Mouse (Mus musculus) liver, embryonic 15.5 days (tissue): ENCODE measurements at regions not wholly inside any gene's neighbourhood (a gene's known extent, or its start where the extent isn't known, plus 50 kb on each side); places are given as distances from the start of the nearest gene placed in this dataset.
A peak's percentile ranks its signal among the peaks of the same experiment; 100 is the strongest.

Experiments
- ATAC-seq: fragments of 200-750 bp; cut with Nextera tagmentation; 2 replicates; pipeline ENCODE4 v1.8.0; 2017; ENCODE audit warnings: moderate number of reproducible peaks, mild to moderate bottlenecking, moderate library complexity; ENCODE audit not compliant: insufficient read depth
- H3K27ac ChIP-seq: fragments of 300-500 bp; sonication (generic); replicated peaks from 2 replicates; pipeline ENCODE4 v1.5.1; 2015; ENCODE audit warnings: mild to moderate bottlenecking, inconsistent platforms
- H3K27me3 ChIP-seq: fragments of 300-500 bp; sonication (generic); 2 replicates; pipeline ENCODE4 v1.6.1; 2015; ENCODE audit warnings: mild to moderate bottlenecking, inconsistent platforms
- H3K36me3 ChIP-seq: fragments of 300-500 bp; sonication (generic); replicated peaks from 2 replicates; pipeline ENCODE4 v1.6.1; 2015; ENCODE audit warnings: moderate library complexity, mild to moderate bottlenecking, inconsistent platforms
- H3K4me1 ChIP-seq: fragments of 300-500 bp; sonication (generic); replicated peaks from 2 replicates; pipeline ENCODE4 v1.6.1; 2015; ENCODE audit warnings: inconsistent platforms
- H3K4me2 ChIP-seq: fragments of 300-500 bp; sonication (generic); 2 replicates; pipeline ENCODE4 v1.6.1; 2015; ENCODE audit warnings: moderate library complexity, mild to moderate bottlenecking, inconsistent platforms
- H3K4me3 ChIP-seq: fragments of 300-500 bp; sonication (generic); replicated peaks from 2 replicates; pipeline ENCODE4 v1.5.1; 2015; ENCODE audit warnings: mild to moderate bottlenecking, inconsistent platforms
- H3K9ac ChIP-seq: fragments of 300-500 bp; sonication (generic); 2 replicates; pipeline ENCODE4 v1.6.1; 2015; ENCODE audit warnings: moderate library complexity, mild to moderate bottlenecking, inconsistent platforms
- H3K9me3 ChIP-seq: fragments of 300-500 bp; sonication (generic); replicated peaks from 2 replicates; pipeline ENCODE4 v1.6.1; 2016; ENCODE audit warnings: inconsistent platforms
- WGBS: fragments of 180-500 bp; shearing (Covaris S2); methylation state at CpG from one replicate; pipeline ENCODE4 v1.1.7; 2015; ENCODE audit warnings: mixed read lengths; ENCODE audit not compliant: insufficient replicate concordance; 5-methylcytosine and 5-hydroxymethylcytosine counted together

DNA sequence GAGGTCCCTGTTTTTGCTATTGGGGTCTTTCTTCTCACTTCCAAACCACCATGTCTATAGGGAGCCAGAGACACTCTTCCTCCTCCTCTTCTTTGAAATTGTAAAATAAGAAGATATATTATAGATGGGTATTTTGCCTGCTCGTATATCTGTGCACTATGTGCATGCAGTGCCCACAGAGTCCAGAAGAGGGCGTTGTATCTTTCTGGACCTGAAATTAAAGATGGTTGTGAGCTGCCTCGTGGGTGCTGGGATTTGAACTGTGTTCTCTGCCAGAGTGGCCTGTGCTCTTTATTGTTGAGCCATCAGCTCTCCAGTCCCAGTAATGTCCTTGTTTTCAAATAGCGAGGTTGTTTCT, 285.7 kb upstream of the Gm10131 start:
- Histone ChIP-seq H3K9ac (no peak overlapping the region), H3K4me2 (peak overlapping the region; percentile 20; the same call in 1 of the 2 replicates), H3K4me1 (no peaks in the 10 kb centered on the region; the same call in 1 of the 2 replicates), H3K27me3 (no peaks in the 10 kb centered on the region), H3K9me3 (no peaks in the 10 kb centered on the region), H3K36me3 (no peaks in the 10 kb centered on the region), H3K4me3 (no peak overlapping the region), H3K27ac (no peak overlapping the region)
- no peak for ATAC-seq
- WGBS: 28% methylated on average over 4 of the region's 4 CpGs

DNA sequence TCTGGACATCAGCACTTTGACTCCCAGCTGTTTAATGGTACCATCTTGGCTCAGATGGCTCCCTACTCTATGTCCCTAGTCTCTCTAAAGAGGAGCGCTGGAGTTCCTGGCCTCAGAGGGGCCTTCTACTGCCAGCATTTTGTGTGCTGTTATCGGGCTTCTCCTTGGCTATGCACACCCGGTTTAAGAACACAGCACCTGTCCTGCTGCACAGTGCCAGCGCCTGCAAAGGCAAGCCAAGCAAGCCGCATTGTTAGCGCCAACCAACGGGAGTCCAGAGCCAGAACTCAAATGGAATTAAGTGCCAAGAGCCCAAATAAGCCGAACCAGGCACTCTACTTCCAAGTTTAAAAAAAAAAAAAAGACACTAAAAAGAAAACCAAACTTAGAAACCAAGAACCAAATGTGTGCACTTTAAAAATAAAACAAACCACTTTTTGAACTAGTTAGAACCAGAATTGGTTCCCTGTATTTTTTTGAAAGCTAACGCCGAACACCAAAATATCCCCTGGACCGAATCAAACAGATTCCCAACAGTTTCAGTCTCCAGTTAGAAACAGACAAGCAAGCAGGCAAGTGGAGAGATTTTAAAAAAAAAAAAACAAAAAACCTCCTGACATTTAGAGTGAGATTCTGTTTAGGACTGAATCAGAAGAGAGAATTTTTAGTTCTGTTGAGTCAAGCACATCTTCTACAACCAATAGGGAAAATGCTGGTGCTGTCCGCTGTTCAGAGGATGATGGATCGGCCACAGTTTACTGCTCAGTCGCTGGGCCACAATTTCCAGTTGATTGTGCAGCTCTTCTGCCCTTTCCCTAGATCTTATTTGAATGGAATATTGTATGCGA, 281.7 kb upstream of the Gm10131 start:
- H3K9me3 ChIP-seq: no peaks in the 10 kb centered on the region
- H3K27me3 ChIP-seq: no peaks in the 10 kb centered on the region
- no peak overlapping the region for H3K9ac ChIP-seq
- no peak overlapping the region for H3K27ac ChIP-seq
- no peak for ATAC-seq
- H3K4me3 ChIP-seq: no peak overlapping the region
- no peaks in the 10 kb centered on the region; the same call in 1 of the 2 replicates for H3K4me1 ChIP-seq
- H3K4me2 ChIP-seq: no peak overlapping the region
- WGBS: 71% methylated on average over 15 of the region's 15 CpGs
- H3K36me3 ChIP-seq: no peaks in the 10 kb centered on the region

- Histone ChIP-seq H3K4me1 (no peaks in the 10 kb centered on the region), H3K4me2 (no peak overlapping the region), H3K9ac (no peak overlapping the region), H3K27ac (no peak overlapping the region), H3K36me3 (no peaks in the 10 kb centered on the region), H3K4me3 (no peak overlapping the region), H3K27me3 (no peaks in the 10 kb centered on the region), H3K9me3 (no peaks in the 10 kb centered on the region)
- ATAC-seq: no peak
- WGBS: 64% methylated on average over 14 of the region's 14 CpGs
Observed at GRCm38 (mm10) chr8:34392208-34392980, 280.9 kb upstream of the Gm10131 start.

GRCm38 (mm10) chr8:34385806-34386439, 274.4 kb upstream of the Gm10131 start:
- WGBS: 66% methylated on average over 10 of the region's 10 CpGs
- Histone ChIP-seq H3K4me1 (no peaks in the 10 kb centered on the region), H3K4me2 (no peak overlapping the region), H3K27me3 (no peaks in the 10 kb centered on the region), H3K9ac (no peak overlapping the region), H3K4me3 (no peak overlapping the region), H3K27ac (no peak overlapping the region), H3K9me3 (no peaks in the 10 kb centered on the region), H3K36me3 (no peaks in the 10 kb centered on the region)
- no peak for ATAC-seq

- Histone ChIP-seq H3K27me3 (no peaks in the 10 kb centered on the region), H3K36me3 (no peaks in the 10 kb centered on the region), H3K4me3 (no peak overlapping the region), H3K9me3 (no peaks in the 10 kb centered on the region), H3K9ac (no peak overlapping the region), H3K4me1 (no peaks in the 10 kb centered on the region), H3K4me2 (no peak overlapping the region), H3K27ac (no peak overlapping the region)
- no peak for ATAC-seq
- WGBS: 70% methylated on average over 19 of the region's 19 CpGs
Observed at GRCm38 (mm10) chr8:34380615-34381014, 269.1 kb upstream of the Gm10131 start.

DNA sequence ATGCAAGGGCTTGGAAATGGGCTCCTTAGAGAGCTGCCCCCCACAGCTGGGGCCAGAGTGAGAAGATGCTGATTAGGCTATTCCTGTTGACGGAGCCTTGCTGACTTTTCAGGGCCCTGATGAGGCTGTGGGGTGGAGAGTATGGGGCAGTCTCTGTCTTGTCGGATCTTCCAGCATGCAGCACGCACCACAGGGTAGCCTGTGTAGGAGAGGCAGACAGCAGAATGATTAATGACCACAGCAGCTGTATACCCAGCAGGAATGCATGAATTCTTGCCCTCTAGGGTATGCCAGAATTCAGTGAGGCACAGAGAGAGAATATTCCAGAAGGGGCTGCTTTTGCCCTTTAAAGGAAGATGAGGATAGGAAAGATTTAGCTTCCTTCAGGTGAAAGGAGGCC, 265.6 kb upstream of the Gm10131 start:
- H3K27me3 ChIP-seq: no peaks in the 10 kb centered on the region
- no peaks in the 10 kb centered on the region for H3K36me3 ChIP-seq
- H3K4me1 ChIP-seq: no peaks in the 10 kb centered on the region
- H3K27ac ChIP-seq: no peak overlapping the region
- H3K9me3 ChIP-seq: no peaks in the 10 kb centered on the region
- no peak for ATAC-seq
- no peak overlapping the region for H3K9ac ChIP-seq
- H3K4me3 ChIP-seq: no peak overlapping the region
- 43% methylated on average over 3 of the region's 3 CpGs for WGBS
- H3K4me2 ChIP-seq: no peak overlapping the region

DNA sequence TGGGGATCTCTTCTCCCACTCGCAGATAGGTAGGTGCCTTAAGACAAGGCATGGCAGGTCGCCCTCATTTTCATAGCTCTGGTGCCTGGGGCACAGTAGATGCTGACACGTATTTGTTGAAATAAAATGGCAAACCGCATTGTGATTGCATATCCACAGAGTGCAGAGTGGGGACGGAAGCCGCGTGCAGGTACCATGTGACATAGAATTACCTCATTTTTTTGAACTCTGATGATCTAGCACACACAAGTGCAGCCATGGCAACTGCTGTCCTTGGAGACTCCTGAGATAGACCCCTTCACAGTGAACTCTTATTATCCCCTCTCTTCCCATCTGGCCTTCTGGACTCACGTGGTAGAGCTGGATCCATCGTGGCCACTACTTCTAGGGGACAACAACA, 262.7 kb upstream of the Gm10131 start:
- Histone ChIP-seq H3K4me2 (no peak overlapping the region), H3K36me3 (no peaks in the 10 kb centered on the region), H3K27me3 (no peaks in the 10 kb centered on the region), H3K9ac (no peak overlapping the region), H3K27ac (no peak overlapping the region), H3K4me1 (no peaks in the 10 kb centered on the region), H3K9me3 (no peaks in the 10 kb centered on the region), H3K4me3 (no peak overlapping the region)
- 75% methylated on average over 9 of the region's 9 CpGs for WGBS
- no peak for ATAC-seq

DNA sequence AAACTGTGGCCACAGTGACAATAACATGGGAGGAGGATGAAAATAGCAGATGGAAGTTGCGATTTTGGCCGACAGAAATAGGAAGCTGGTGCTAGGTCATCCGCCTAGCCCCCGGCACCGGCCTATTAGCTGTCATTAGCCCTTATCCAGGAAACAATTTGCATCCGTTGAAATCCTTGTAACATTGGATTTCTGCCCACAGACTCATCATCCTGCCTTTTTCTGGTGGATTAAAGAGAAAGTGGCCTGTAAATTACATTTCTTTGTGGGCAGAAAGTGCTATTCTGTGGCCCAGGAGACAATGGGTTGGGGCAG, 261.1 kb upstream of the Gm10131 start:
- 54% methylated on average over 6 of the region's 6 CpGs for WGBS

DNA sequence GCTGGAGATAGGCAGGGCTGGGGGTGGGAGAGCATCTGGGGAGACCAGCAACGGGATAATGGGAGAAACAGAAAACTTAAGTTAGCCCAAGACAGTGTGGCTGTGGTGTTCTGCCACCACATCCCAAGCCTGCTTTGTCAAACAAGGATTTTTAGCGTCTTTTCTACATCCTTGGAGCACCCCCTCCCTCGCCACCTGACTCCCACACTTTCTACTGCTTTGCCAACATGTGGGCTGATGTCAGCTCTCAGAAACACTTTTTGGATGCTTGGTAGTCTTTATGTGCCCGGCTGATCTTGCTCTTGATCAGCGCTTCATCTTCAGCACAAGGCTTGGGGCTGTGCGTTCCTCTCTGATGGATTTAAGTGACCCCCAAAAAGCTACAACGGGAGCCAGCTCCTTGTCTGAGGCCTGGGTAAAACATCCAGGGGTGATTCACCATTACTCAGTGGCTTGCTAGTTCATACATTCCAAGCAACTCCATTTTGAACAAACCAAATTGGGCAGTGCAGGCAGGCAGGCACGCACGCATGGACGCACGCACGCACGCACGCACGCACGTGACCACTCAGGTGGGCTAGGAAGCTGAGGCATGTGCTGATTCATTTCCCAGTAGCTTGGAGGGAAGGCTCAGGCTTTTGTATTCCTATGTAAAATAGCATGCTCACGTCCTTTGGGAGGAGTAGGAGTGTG, 260.6 kb upstream of the Gm10131 start:
- Histone ChIP-seq H3K27ac (no peak overlapping the region), H3K9me3 (no peaks in the 10 kb centered on the region), H3K4me2 (no peak overlapping the region), H3K9ac (no peak overlapping the region), H3K27me3 (no peaks in the 10 kb centered on the region), H3K36me3 (no peaks in the 10 kb centered on the region), H3K4me1 (no peaks in the 10 kb centered on the region), H3K4me3 (no peak overlapping the region)
- ATAC-seq: no peak
- WGBS: 77% methylated on average over 17 of the region's 17 CpGs

More for the DNA sequence above, 261.1 kb upstream of the Gm10131 start:
- no peaks in the 10 kb centered on the region for H3K27me3 ChIP-seq
- H3K36me3 ChIP-seq: no peaks in the 10 kb centered on the region
- no peak overlapping the region for H3K4me2 ChIP-seq
- no peaks in the 10 kb centered on the region for H3K4me1 ChIP-seq
- no peaks in the 10 kb centered on the region for H3K9me3 ChIP-seq
- no peak overlapping the region for H3K27ac ChIP-seq
- ATAC-seq: no peak
- H3K9ac ChIP-seq: no peak overlapping the region
- H3K4me3 ChIP-seq: no peak overlapping the region

- no peak overlapping the region for H3K4me3 ChIP-seq
- no peak overlapping the region for H3K4me2 ChIP-seq
- no peaks in the 10 kb centered on the region for H3K4me1 ChIP-seq
- WGBS: 59% methylated on average over 5 of the region's 5 CpGs
- no peaks in the 10 kb centered on the region for H3K27me3 ChIP-seq
- H3K9me3 ChIP-seq: no peaks in the 10 kb centered on the region
- no peak overlapping the region for H3K27ac ChIP-seq
- H3K36me3 ChIP-seq: no peaks in the 10 kb centered on the region
- no peak overlapping the region for H3K9ac ChIP-seq
- ATAC-seq: no peak
Observed at GRCm38 (mm10) chr8:34371391-34371790, 259.9 kb upstream of the Gm10131 start.

GRCm38 (mm10) chr8:34368556-34368955, 257.0 kb upstream of the Gm10131 start:
- H3K27ac ChIP-seq: no peak overlapping the region
- WGBS: 51% methylated on average over 2 of the region's 2 CpGs
- H3K9ac ChIP-seq: no peak overlapping the region
- ATAC-seq: no peak
- H3K4me2 ChIP-seq: no peak overlapping the region
- no peaks in the 10 kb centered on the region for H3K36me3 ChIP-seq
- H3K27me3 ChIP-seq: no peaks in the 10 kb centered on the region
- H3K4me3 ChIP-seq: no peak overlapping the region
- H3K9me3 ChIP-seq: no peaks in the 10 kb centered on the region
- H3K4me1 ChIP-seq: no peaks in the 10 kb centered on the region
